Mouse (Mus musculus) right cerebral cortex, postnatal 10 days (tissue): Measurements from ENCODE around the gene Zfp451.
"Not testable (repeated sequence)": the region's sequence is repeated elsewhere in the genome, so short reads cannot be mapped to it uniquely, and the experiment has no call there.

Experiments
- DNase-seq, 2 experiments: peaks; one replicate each; pipeline ENCODE4 v3.0.0; 2021; ENCODE audit warnings: low spot score in 2 of 2

Zfp451 gene

GRCm38 (mm10) chr1:33813868-33814794, at the start of gene Zfp451:
Gene Zfp451, minus strand, starts transcription at chr1:33814595.
- peak; percentile 95 to 96 for DNase-seq

- no peak for DNase-seq
Observed at GRCm38 (mm10) chr1:33846807-33847206, 32.4 kb upstream of the Zfp451 start.

- DNase-seq = no peak
Observed at GRCm38 (mm10) chr1:33843823-33844222, 29.4 kb upstream of the Zfp451 start.

GRCm38 (mm10) chr1:33838952-33839351, 24.6 kb upstream of the Zfp451 start:
- DNase-seq = not testable (repeated sequence)

- DNase-seq = no peak
Observed at GRCm38 (mm10) chr1:33830586-33830985, 16.2 kb upstream of the Zfp451 start.

- no peak for DNase-seq
Observed at GRCm38 (mm10) chr1:33817931-33818330, 3.5 kb upstream of the Zfp451 start.

- no peak for DNase-seq
Observed at GRCm38 (mm10) chr1:33813495-33813867, 914 bp downstream of the Zfp451 start.

GRCm38 (mm10) chr1:33803323-33803722, 11.1 kb downstream of the Zfp451 start:
- DNase-seq = no peak

GRCm38 (mm10) chr1:33799620-33800019, 14.8 kb downstream of the Zfp451 start:
- DNase-seq = no peak

GRCm38 (mm10) chr1:33788493-33788892, 25.9 kb downstream of the Zfp451 start:
- no peak for DNase-seq

GRCm38 (mm10) chr1:33788072-33788471, 26.3 kb downstream of the Zfp451 start:
- no peak for DNase-seq

GRCm38 (mm10) chr1:33784561-33784960, 29.8 kb downstream of the Zfp451 start:
- DNase-seq = no peak

GRCm38 (mm10) chr1:33776175-33776611, 38.2 kb downstream of the Zfp451 start:
- DNase-seq = peak in 1 of 2 experiments; percentile 45

- no peak for DNase-seq
Observed at GRCm38 (mm10) chr1:33772106-33772505, 42.3 kb downstream of the Zfp451 start.

- no peak for DNase-seq
Observed at GRCm38 (mm10) chr1:33771621-33772020, 42.8 kb downstream of the Zfp451 start.

- DNase-seq = no peak
Observed at GRCm38 (mm10) chr1:33768827-33769226, 45.6 kb downstream of the Zfp451 start.

- DNase-seq = no peak
Observed at GRCm38 (mm10) chr1:33768091-33768787, 46.2 kb downstream of the Zfp451 start.

- DNase-seq = no peak
Observed at GRCm38 (mm10) chr1:33766520-33767508, 47.6 kb downstream of the Zfp451 start.

GRCm38 (mm10) chr1:33765468-33766080, 48.8 kb downstream of the Zfp451 start:
- DNase-seq = no peak

- DNase-seq = no peak
Observed at GRCm38 (mm10) chr1:33763826-33764225, 50.6 kb downstream of the Zfp451 start.

GRCm38 (mm10) chr1:33758488-33758887, 55.9 kb downstream of the Zfp451 start:
- DNase-seq = peak in 1 of 2 experiments; percentile 37
